21 mouse cellular contexts compared by ENCODE assay signal in the genomic region with DNA sequence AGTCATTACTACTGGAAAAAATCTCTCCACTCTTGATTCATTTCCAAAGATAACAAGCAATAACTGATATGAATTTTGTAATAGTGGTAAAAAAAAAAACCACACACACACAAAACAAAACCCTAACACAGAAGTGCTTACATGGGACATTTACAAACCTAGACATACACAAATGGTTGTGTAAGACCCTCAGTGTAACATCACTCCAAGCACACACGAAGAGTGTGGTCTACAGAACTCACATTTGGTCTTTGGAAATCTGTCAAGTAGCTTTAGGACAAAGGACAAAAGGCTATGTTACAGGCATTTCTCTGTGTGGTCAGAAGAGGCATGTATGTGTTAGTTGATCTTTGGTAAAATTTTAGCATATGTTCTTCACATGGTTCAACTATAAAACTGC.
"Had no signal": no experiment of that assay in that cellular context is flagged by ENCODE, and none has a peak within 500 bp of the region (broad histone marks: within the 10 kb centered on the region; RNA-seq: fewer than 3 reads in every experiment).

No protein-coding gene starts in this region.

- H3K4me2 ChIP-seq: liver, embryonic 13.5 days; liver, embryonic 15.5 days; lung, embryonic 15.5 days; midbrain, embryonic 12.5 days; neural tube, embryonic 13.5 days; neural tube, embryonic 15.5 days; stomach, embryonic 15.5 days had no signal

- ATAC-seq: liver, postnatal 0 days; midbrain, embryonic 16.5 days had no signal

- H3K4me3 ChIP-seq: liver, embryonic 13.5 days; liver, embryonic 15.5 days; lung, embryonic 15.5 days; midbrain, embryonic 10.5 days; midbrain, embryonic 12.5 days; myocyte; neural tube, embryonic 13.5 days; neural tube, embryonic 15.5 days; stomach, embryonic 15.5 days had no signal

- H3K9me3 ChIP-seq: liver, embryonic 13.5 days; liver, embryonic 15.5 days; lung, embryonic 15.5 days; midbrain, embryonic 10.5 days; midbrain, embryonic 12.5 days; neural tube, embryonic 13.5 days; neural tube, embryonic 15.5 days; stomach, embryonic 15.5 days had no signal

- DNase-seq: liver, embryonic 13.5 days; liver, postnatal 0 days; lung, adult 2 months; lung, postnatal 36 days; midbrain, embryonic 14.5 days; retina, postnatal 1 day; right cerebral cortex, postnatal 14 days; thymus, adult 2 months; thymus, postnatal 25 days; thymus, postnatal 4 days had no signal

- H3K36me3 ChIP-seq: liver, embryonic 13.5 days; lung, embryonic 15.5 days; midbrain, embryonic 12.5 days; neural tube, embryonic 13.5 days; neural tube, embryonic 15.5 days; stomach, embryonic 15.5 days had no signal

- H3K9ac ChIP-seq: liver, embryonic 13.5 days; liver, embryonic 15.5 days; liver, postnatal 0 days; lung, embryonic 15.5 days; midbrain, embryonic 12.5 days; neural tube, embryonic 13.5 days; neural tube, embryonic 15.5 days; stomach, embryonic 15.5 days had no signal

- H3K27ac ChIP-seq: liver, embryonic 13.5 days; liver, embryonic 15.5 days; lung, embryonic 15.5 days; macrophage; midbrain, embryonic 10.5 days; midbrain, embryonic 12.5 days; neural tube, embryonic 13.5 days; neural tube, embryonic 15.5 days; stomach, embryonic 15.5 days; stomach, postnatal 0 days had no signal

- H3K4me1 ChIP-seq: liver, embryonic 13.5 days; lung, embryonic 15.5 days; stomach, embryonic 15.5 days had no signal

- H3K27me3 ChIP-seq: liver, embryonic 13.5 days; liver, embryonic 15.5 days; lung, embryonic 15.5 days; midbrain, embryonic 12.5 days; neural tube, embryonic 13.5 days; neural tube, embryonic 15.5 days; stomach, embryonic 15.5 days had no signal
